Mouse (Mus musculus) spleen, adult 2 months (tissue): ENCODE results near the gene Krt8. TPM values are rescaled to one million over a fixed set of nuclear protein-coding genes. Genes with fewer than 3 reads are reported as not detected.
A peak's percentile ranks its signal among the peaks of the same experiment; 100 is the strongest.

ENCODE experiments used
- DNase-seq, 2 experiments: peaks; one replicate each; pipeline versions ENCODE4 v3.0.0 to v3.0.0-alpha.2; 2012 to 2021; ENCODE audit warnings: low spot score in 2 of 2, low read depth in 1 of 2
- H3K27ac ChIP-seq: fragments of 200-500 bp; 2 replicates; pipeline ENCODE4 v1.5.1; 2012; ENCODE audit warnings: low read length, inconsistent platforms; ENCODE audit not compliant: insufficient read depth
- H3K27me3 ChIP-seq: fragments of 200-500 bp; 2 replicates; pipeline ENCODE4 v1.6.1; 2012; ENCODE audit warnings: mild to moderate bottlenecking, moderate library complexity, low read length, inconsistent platforms; ENCODE audit not compliant: control insufficient read depth, insufficient read depth
- H3K36me3 ChIP-seq: fragments of 200-500 bp; 2 replicates; pipeline ENCODE4 v1.6.1; 2012; ENCODE audit warnings: mild to moderate bottlenecking, low read length, inconsistent platforms; ENCODE audit not compliant: control insufficient read depth, insufficient read depth
- H3K4me1 ChIP-seq: fragments of 200-500 bp; 2 replicates; pipeline ENCODE4 v1.6.1; 2011; ENCODE audit warnings: inconsistent platforms; ENCODE audit not compliant: control insufficient read depth, insufficient read depth, insufficient read length
- H3K4me3 ChIP-seq: fragments of 200-500 bp; 2 replicates; pipeline ENCODE4 v1.5.1; 2011; ENCODE audit warnings: mild to moderate bottlenecking, inconsistent platforms; ENCODE audit not compliant: insufficient read depth, insufficient read length; ENCODE audit errors: extremely low read depth
- CTCF ChIP-seq: fragments of 200-500 bp; IDR thresholded peaks from 2 replicates; pipeline ENCODE4 v1.5.1; 2011; ENCODE audit warnings: mild to moderate bottlenecking, inconsistent platforms; ENCODE audit not compliant: insufficient read depth, insufficient read length, insufficient replicate concordance; ENCODE audit errors: extremely low read depth
- POLR2A ChIP-seq: fragments of 200-500 bp; IDR thresholded peaks from 2 replicates; pipeline ENCODE4 v1.6.1; 2011; ENCODE audit warnings: low read depth, low read length, inconsistent platforms
- WGBS: fragments of 180-500 bp; shearing (Covaris S2); methylation state at CpG from one replicate; pipeline ENCODE4 v1.1.7; 2018; 5-methylcytosine and 5-hydroxymethylcytosine counted together
- polyA plus RNA-seq: library from polyadenylated mRNA; depleted of rRNA; stranded (reverse); fragments of >200 nt; gene quantifications from 2 replicates; pipeline ENCODE4 v1.2.3, GENCODE M21; 2012

The Krt8 gene
- polyA plus RNA-seq, 1 experiment, result 2.2 TPM

DNA sequence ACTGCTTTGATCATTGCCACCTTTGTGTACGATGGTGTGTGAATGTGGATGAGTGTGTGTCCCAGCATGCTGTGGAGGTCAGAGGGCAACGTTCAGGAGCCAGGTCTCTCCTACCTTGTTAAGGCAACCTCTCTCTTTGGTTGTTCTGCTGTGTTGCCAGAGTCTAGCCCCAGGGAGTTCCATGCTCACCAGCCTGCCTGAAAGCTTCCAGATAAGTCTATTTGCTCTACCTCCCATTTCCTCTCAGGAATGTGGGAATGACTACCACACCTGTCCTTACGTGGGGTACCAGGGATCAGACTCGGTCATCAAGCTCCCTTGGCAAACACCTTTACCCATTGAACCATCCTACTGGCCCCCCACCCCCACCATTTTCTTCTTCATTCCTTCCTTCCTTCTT, 36.0 kb upstream of the Krt8 start:
- Histone ChIP-seq H3K4me3 (no peak overlapping the region), H3K4me1 (no peaks in the 10 kb centered on the region), H3K27me3 (no peaks in the 10 kb centered on the region), H3K27ac (no peak overlapping the region), H3K36me3 (no peaks in the 10 kb centered on the region)
- DNase-seq, result no peak
- TF ChIP-seq POLR2A (no peak), CTCF (no peak)
- WGBS, result 87% methylated on average over 4 of the region's 4 CpGs

DNA sequence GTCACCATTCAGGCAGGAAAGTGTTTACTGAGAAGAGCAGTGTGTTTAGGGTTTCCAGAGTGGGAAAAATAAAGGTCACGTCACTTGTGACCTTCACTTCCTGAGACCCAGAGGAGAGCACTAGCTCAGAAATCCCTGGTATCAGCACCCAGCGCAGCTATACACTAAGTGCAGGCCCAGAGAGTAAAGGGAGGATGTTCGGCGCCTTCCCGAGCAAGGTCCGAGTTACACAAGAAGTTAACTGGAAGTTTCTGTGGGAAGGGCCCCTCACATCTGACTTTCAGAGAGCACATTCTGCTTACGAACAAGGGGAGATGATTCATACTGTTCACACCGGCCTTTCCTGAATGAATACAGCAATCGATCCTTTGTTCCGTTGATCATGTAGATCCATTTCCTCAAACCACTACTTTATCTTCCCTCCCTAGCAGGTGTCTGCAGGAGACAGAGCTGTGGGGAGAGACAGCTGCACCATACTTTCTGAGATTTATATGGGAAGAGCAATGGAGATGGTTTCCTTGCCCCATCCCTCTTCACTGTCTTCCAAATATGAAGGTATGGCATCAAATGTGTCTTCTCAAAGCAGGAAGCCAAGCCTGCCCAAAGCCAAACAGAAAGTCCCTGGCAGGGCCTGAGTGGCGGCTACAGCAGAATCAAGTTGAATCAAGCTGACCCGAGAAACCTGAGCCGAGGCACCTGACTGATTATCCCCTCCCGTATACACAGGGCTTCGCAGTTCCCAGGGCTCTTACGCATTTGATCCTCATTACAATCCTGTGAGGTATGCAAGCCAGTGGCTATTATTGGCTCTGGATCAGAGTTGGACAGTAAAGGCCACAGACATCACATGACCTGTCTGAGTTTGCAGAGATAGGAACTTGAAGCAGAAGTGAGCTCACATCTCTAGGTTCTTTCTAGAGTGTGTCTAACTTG, 30.1 kb upstream of the Krt8 start:
- no peak for TF ChIP-seq CTCF
- TF ChIP-seq POLR2A, result no peak
- H3K4me1 ChIP-seq, result no peaks in the 10 kb centered on the region
- 83% methylated on average over 16 of the region's 16 CpGs for WGBS

DNA sequence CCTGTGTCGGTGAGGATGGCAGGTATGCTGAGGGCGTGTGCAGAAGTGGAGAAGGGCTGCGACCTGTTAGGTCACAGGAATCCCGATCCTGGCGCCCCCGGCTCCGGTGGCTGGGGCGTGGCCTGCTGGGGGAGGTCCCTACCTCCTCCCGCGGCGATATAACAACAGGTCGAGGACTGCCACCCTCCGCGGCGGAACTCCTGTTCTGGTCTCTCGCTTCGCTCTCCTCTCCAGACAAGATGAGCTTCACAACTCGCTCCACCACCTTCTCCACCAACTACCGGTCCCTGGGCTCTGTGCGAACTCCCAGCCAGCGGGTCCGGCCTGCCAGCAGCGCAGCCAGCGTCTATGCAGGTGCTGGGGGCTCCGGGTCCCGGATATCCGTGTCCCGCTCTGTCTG, 23.8 kb upstream of the Krt8 start, which contains the start of gene Krt18:
Krt18 (plus strand) TSS at position 141 of the 400 bp plus-strand sequence.
- no peak within 1 kb of the TSS for H3K27ac ChIP-seq
- 2% methylated on average over 28 of the region's 28 CpGs for WGBS
- DNase-seq, result no peak

More for the DNA sequence above, 30.1 kb upstream of the Krt8 start:
- Histone ChIP-seq H3K4me3 (no peak overlapping the region), H3K27ac (no peak overlapping the region), H3K27me3 (no peaks in the 10 kb centered on the region), H3K36me3 (no peaks in the 10 kb centered on the region)
- no peak for DNase-seq

DNA sequence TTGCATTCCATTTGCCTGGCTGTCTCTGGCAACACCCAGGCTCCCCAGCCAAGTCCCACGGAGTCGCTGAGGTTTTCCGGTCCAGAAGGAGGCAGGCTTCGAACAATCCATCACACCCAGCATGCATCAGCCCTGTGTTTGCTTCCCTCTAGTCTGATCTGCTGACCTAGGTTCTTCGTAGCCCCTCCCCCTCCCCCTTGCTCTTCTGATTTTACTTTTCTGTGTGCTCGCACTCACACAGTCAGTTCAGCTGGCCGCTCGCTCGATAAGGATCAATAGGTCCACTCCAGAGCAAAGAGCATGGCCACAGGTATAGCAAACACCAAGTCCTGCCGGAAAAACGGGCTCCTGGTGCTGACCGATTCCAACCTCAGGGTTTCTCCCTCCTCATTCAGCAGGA, 22.1 kb upstream of the Krt8 start:
- TF ChIP-seq POLR2A (no peak), CTCF (no peak)
- Histone ChIP-seq H3K36me3 (no peaks in the 10 kb centered on the region), H3K4me3 (no peak overlapping the region), H3K27me3 (peaks cover 11% of the 10 kb centered on the region; the same call in 1 of the 2 replicates), H3K4me1 (peaks cover 5% of the 10 kb centered on the region), H3K27ac (no peak overlapping the region)
- WGBS, result 44% methylated on average over 12 of the region's 12 CpGs
- no peak for DNase-seq

More for the DNA sequence above, 23.8 kb upstream of the Krt8 start, which contains the start of gene Krt18:
- Histone ChIP-seq H3K4me1 (peaks cover 5% of the 10 kb centered on the region), H3K36me3 (no peaks in the 10 kb centered on the region), H3K4me3 (peak within 1 kb of the TSS; percentile 22; the same call in 1 of the 2 replicates), H3K27me3 (peaks cover 11% of the 10 kb centered on the region; the same call in 1 of the 2 replicates)
- TF ChIP-seq POLR2A (no peak), CTCF (no peak)

DNA sequence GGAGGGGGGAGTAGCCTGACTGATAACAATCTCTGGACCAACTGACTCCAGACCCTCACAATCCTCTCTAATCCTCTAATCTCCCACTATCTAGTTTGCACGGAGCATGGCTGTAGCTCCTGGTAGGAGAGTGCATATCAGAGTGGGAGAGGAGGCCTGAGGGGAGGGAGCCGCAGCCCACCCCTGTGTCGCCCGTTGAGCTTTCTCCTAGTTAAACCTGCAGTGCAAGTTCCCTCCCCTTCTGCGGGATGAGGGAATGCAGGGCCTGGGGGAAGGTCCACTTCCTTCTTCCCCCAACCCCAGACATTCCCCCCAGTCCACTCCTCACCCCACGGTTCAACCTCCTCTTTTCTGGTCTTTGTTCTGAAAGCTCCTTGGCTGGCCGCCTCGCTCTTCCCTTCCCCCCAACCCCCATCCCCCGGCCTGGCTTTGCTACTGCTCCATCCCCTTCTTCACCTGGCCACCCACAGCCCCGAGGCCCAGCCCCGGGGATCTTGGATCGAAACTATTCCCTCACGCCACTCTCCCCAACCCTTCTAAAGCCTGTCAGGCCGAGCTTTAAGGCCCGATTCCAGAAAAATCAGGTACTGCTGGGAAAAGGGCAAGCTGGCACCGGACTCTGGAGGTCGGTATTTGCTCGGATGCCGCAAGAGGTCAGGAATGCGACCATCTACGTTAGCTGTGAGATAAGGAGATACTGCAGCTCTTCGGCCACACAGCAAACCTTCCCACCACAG, 21.0 kb upstream of the Krt8 start:
- no peak for TF ChIP-seq CTCF
- no peak for TF ChIP-seq POLR2A
- Histone ChIP-seq H3K4me1 (peaks cover 5% of the 10 kb centered on the region), H3K36me3 (no peaks in the 10 kb centered on the region), H3K4me3 (peak overlapping the region; percentile 16; the same call in 1 of the 2 replicates), H3K27me3 (peaks cover 11% of the 10 kb centered on the region; the same call in 1 of the 2 replicates), H3K27ac (no peak overlapping the region)
- 33% methylated on average over 22 of the region's 22 CpGs for WGBS
- no peak for DNase-seq

DNA sequence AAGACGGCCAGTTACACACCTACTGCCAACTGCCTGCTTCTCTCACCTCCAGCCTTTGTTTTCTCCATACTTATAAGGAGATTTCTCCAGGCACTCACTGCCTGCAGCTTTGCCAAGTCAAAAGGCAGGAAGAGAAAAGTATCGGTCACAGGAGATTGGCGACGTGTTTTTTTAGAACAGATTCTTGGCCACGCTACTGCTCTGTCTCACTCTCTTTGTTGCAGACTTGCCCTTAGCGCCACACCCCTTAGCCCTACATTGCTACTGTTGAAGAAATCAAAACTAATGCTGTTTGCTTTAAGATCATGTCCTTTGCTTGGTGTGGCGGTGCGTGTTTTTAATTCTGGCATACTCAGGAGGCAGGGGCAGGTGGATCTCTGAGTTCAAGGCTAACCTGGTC, 19.6 kb upstream of the Krt8 start:
- no peak for DNase-seq
- WGBS, result 80% methylated on average over 8 of the region's 8 CpGs
- H3K4me3 ChIP-seq, result no peak overlapping the region
- TF ChIP-seq CTCF (no peak), POLR2A (no peak)
- H3K27me3 ChIP-seq, result peaks cover 11% of the 10 kb centered on the region; the same call in 1 of the 2 replicates
- H3K36me3 ChIP-seq, result no peaks in the 10 kb centered on the region
- peaks cover 5% of the 10 kb centered on the region for H3K4me1 ChIP-seq
- no peak overlapping the region for H3K27ac ChIP-seq

DNA sequence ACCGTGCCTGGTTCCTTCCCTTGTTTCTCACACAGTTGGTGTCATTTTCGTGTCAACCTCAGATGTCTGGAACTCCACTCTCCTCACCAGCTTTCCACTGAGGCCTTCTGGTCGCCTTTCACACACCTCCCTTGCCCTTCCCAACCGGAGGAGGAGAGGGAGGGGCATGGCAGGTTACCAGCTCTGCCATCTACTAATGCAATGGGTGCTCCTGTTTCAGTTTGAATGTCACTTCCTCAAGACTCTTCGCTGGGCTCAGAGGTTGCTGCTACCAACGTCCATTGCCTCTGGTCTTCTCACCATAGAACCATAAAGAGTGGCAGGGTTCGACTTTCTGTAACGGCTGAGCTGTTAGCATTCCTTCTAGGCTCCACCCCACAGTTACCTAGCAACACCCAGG, 18.2 kb upstream of the Krt8 start:
- WGBS, result 62% methylated on average over 8 of the region's 8 CpGs
- H3K4me1 ChIP-seq, result no peaks in the 10 kb centered on the region; the same call in 1 of the 2 replicates
- DNase-seq, result no peak
- no peaks in the 10 kb centered on the region for H3K36me3 ChIP-seq
- TF ChIP-seq POLR2A (no peak), CTCF (no peak)
- peaks cover 9% of the 10 kb centered on the region; the same call in 1 of the 2 replicates for H3K27me3 ChIP-seq
- H3K4me3 ChIP-seq, result no peak overlapping the region
- H3K27ac ChIP-seq, result no peak overlapping the region
